Mouse (Mus musculus) thymus, postnatal 36 days (tissue): ENCODE results near the gene Fabp1.

Source experiments
- DNase-seq, 2 experiments: peaks; one replicate each; pipeline ENCODE4 v3.0.0; 2022; ENCODE audit warnings: mixed read lengths in 2 of 2

The Fabp1 gene

DNA sequence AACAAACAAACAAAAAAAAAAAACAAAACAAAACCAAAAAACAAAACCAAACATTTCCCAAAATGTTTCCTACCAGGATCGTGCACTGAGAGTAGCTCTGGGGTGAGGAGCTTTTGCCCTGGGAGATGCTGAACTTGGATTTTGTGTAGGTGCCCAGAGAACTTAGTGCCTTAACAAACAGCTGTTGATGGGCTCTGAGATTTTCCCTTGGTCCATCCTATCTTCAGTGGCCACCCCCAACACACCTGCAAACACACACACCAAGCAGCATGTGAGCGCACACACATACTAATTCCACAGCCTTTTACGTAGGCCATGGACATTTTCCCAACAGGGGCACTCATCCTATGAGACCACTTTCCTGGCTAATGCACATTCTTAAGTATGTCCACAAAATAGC is 12.8 kb downstream of the Fabp1 start:
- no peak for DNase-seq

DNA sequence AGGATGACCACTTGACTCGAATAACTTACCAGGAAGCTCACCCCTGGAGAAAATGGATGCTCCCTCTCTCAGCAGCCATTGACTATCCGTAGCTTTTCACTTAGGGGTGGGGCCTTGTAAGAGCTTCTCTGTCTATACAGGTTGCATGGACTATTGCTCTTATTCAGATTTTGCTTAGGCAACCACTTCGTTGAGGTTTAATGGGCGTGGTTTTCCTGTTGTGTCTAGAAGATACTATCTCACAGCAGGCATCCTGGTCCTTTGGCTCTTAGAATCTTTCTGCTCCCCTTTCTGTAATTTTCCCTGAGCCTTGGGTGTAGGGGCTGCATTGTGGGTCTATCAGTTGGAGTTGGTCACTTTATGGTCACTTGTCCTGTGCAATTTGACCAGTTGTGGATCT is 21.9 kb downstream of the Fabp1 start:
- no peak for DNase-seq

DNA sequence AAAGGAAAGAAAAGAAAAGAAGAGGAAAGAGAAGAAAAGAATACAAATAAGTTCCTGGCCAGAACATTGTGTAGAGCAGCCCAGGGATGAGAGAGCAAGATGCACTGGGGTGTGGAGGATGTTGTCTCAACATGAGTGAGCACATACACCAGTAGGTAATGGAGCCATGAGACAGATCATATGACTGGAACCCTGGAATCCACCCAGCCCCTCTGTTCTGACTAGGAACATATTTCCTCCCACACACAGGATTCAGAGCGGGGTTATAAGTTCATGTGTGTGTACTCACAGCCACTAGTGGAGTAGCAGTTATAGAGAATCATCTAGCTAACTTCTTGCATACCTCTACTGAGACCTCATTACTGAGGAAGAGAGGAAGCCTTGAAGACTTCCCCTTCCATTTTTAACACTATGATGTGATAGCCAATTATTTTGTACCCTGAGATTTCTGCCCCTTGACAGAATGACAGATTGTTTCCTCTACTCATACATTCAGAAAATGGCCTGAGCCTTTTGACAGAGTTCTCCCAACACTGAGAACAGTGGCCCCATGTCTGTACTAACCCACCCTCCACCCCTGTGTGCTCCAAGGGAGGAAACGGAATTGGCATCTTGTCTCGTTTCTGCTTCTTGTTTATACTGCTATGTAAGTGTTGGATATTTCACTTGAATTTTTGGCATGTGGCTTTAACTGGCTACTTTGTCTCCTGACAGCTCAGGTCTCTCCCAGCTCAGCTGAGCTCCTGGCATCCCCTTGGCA is 24.7 kb downstream of the Fabp1 start:
- DNase-seq: no peak

DNA sequence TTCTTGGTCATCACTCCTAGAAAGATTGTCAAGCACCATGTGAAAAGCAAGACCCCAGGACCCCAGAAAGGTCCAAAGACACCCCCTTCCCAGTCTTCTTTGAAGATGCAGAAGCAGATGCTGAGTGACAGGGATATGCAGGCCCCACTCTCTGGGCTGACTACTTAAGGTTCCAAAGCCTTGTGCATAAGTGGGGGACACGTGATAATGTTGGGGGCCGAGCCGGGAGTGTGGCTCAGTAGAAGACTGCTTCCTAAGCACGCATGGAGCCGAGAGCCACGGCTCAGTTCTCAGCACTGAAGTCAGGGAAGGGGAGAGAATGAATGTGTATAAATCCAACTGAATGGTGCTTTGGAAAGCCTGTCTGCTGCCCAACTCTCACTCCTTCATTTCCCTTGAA is 26.9 kb downstream of the Fabp1 start:
- DNase-seq: no peak

DNA sequence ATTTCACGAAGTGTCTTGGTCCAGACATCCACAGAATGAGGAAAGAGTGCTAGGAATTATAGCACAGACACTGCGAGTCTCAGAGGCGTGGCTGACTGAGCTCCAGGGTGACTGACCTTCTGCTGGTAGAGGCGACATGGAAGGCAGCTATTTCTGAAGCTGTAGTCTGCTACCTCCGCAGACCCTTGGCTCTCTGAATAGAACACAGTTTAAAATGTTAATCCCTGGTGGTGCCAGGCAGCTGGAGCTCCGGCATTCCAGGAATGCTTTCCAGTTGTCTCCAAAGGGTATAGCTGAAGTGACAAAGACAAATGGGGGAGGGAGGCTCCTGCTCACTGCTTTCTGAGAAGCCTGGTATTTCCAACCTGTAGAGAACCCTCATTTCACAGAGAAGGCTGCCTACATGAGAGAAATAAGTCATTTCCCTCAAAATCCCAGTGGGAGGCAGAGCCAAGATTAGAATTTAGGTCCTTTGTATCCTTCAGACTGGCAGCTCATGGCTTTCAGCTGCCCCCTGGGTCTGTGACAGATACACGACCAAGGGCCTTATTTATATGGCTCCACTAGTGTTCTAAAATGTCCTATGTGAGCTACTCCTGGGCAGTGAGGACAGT is 27.6 kb downstream of the Fabp1 start:
- DNase-seq: no peak

DNA sequence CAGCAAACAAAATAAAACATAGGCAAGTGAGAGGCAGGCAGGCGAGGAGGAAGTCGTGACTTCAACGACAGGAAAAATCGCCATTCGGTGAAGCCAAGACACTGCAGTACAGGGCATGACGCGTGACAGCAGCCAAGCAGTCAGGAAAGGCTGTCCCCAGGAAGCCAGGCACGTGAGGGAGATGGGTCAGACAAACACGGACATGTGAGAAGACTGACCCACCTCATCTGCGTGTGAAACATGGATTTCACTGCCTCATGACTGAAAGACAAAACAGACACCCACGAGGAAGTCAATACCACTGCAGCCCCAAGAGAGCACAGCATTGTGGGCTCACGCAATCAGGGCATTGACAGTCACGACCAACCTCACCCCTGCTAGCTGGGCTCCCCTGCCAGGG is 35.5 kb downstream of the Fabp1 start:
- no peak for DNase-seq

DNA sequence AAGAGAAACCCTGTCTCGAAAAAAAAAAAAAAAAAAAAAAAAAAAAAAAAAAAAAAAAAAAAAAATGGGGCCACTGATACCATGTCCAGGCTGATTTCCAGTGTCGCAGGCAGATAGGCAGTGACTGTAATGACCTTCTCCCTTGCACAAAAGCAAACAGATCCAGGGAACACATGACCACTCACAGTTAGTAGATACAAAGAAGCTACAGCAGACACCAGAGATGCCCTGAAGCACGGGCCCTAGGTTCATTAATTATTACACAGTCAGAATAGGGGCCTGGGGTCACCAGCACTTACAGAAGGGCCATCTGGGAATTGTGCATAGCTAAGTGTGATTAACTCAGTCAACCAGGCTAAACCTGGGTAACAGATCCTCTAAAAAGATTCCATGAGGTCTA is 36.3 kb downstream of the Fabp1 start:
- DNase-seq: no peak

DNA sequence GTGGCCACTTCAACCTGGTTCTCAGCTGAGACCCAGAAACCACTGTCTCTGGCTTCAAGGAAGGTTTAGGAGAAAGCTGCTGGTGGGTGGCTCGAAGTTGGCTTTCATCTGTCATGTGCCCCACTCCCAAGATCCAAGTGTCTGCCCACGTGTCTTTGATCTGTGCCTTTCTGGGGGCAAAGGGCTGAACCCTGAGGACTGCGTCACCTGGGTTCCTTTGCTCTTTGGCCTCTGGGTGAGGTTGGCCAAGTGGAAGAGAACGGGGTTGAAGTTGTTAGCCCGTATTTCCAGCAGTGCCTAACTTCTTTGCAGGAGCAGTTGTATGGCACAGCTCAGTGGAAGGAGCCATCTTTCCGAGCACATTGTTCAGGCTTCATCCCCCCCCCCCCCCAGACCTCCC is 36.9 kb downstream of the Fabp1 start:
- DNase-seq: no peak

DNA sequence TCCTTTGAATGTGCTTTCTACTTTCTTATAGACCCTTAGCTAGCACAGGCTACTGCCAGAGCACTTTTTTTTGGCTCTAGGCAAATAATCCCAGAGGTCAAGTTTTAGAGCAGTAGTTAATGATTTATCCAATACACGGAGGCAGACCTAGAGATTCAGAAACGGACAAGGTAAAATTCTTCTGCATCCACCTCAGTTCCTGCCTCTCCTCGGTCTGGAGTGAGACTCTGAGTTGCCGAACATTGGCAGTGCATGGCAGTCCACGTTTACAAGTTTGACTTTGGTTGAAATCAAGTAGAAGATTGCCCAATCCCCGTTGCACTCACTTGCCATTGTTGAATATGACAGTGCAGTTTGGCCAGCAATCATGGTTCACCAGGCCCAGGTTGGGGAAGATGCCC is 37.4 kb downstream of the Fabp1 start:
- DNase-seq: no peak

DNA sequence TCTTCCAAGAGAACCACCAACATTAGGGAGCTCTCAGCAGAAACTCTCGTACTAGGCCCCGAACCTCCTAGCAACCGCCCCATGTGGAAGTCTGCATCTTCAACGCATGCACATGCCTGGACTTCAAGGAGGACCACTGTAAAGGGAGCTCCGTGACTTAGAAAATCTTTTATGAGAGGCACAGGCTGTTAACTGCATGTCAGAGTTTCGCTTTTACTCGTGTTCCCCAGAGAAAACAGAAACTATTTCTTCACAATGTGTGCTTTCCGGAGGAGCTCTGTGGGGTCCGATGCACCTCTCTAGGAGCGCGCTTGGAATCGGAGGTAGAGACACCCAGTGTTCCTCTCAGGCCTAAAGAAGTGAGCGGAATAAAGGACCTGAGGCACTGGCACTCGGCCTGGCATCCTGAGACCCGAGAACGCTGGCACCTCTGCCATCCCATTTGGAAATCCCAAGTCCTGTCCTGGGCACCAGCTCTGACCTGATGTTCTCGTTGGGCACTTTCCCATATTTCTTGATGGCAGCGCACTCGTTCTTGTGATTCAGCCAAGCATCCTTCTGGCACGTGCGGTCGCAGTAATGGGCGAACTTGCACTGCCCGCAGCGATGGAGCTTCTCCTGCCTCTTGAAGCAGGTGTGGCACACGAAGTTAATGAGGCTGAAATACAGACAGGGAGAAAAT is 39.6 kb downstream of the Fabp1 start:
- no peak for DNase-seq

DNA sequence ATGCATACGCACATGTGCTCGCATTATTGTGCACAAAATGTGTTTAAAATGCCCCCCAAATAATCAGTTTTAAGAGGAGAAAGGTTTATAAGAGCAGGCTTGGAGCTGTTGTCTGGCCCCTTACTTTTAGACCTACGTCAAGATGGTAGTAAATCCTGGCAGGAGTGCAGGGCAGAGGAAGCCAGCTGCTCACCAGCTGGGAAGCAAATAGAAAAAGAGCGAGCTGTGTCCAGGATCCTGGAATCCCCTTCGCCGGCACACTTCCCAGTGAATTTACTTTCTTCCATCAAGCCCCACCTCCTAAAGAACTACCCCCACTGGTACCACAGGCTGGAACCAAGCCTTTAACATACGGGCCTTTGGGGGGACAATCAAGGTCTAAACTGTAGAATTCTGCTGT is 41.2 kb downstream of the Fabp1 start:
- no peak for DNase-seq

DNA sequence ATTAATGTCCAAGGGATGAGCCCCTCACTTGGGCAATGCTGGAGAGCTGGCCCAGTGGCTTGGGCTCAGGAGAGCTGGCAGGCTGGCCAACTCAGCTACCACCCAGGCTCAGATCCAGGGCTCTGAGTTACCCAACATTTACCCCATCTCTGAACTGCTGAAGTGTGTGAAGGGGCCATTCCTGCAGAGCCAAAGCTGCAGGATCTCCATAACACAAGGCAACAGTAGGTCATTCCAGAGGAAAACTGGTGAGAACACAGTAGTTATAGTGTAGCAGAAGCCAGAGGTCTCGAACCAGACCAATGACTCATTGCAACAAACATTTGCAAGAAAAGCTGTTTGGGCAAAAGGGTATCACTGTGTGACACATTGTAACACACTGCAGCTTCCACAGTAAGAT is 43.2 kb downstream of the Fabp1 start:
- no peak for DNase-seq

DNA sequence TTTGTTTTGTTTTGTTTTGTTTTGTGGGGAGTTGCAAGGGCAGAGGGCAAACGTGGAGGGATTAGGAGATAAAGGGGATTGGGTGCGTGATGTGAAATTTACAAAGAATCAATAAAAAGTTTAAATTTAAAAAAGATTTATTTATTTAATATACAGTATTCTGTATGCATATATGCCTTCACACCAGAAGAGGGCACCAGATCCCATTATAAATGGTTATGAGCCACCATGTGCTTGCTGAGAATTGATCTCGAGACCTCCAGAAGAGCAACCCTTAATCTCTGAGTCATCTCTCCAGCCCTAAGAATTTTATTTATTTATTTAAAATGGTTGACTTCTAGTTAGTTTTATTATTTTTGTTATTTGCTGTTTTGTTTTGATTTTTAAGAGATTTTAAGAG is 43.6 kb downstream of the Fabp1 start:
- DNase-seq: no peak

DNA sequence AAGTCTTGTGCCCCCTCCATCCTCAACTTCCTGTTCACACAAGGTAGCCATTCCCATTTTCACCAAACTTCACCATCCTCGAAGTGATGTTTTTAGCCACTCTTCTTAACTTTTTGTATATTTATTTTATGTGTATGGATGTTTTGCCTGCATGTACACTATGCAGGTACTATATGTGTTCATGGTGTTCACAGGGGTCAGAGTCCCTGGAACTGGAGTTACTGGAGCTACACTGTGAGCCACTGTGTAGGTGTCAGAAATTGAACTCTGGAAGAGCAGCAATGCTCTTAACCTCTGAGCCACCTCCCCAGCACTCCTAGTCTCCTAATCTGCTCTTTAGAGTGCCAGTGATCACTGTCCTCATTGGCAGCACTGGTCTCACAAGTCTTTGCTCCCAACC is 48.8 kb downstream of the Fabp1 start:
- DNase-seq: no peak

DNA sequence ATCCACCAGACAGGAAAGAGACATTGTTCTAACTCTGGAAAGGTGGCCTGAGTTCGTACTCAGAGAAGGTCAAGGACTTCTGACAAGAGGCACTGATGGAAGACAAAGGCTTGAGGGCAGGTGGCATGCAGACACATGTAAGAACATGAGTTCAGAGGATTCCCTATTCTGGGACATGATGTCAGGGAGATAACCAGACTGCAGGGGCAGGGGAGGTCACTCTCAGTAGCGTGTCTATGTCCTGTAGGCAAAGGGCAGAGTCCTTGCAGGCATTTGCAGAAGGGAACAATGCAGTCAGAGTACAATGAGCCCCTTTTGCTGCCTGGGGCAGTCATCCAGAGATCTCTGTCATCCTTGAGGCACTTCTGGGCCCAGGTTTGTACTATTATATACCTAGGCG is 50.0 kb downstream of the Fabp1 start:
- DNase-seq: no peak

DNA sequence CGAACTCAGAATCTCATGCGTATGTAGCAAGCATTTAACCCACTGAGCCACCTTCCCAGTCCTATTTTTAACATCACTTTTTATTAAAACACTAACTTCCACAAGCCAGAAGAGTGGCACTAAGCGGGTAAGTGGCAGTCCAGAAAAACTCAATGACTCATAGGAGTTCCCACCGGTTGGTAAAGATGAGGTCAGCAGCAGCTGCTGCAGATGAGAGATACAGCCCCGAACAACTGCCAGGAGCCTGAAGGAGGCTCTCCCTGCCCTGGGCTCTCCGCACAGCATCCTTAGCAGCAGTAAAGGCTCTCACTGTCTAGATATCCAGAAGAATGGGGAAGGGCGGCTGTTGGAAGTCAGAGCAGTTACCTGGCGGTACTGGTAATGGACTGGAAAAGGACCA is 51.3 kb downstream of the Fabp1 start:
- no peak for DNase-seq

DNA sequence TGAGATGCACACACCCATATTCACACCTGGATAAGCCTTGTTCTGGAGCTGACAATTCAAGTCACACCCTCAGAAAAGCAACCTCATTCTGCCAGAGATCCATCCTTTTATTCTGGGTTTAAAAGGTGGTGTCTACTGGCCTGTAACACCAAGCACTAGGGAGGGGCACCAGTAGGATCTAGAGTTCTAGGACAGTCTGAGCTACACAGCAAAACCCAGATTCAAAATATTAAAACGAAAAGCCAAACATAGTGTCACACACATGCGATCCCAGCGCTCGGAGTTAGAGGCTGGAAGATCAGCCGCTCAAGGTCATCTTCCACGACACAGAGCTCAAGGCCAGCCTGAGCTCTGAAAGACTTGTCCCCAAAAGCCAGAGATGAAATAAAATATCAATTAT is 54.8 kb downstream of the Fabp1 start:
- no peak for DNase-seq
